Mouse (Mus musculus) erythroblast, embryonic 14.5 days (primary cell): ENCODE results near the gene Trim50.

Experiments
- GATA1 ChIP-seq: IDR thresholded peaks from 2 replicates; pipeline ENCODE4 v1.6.1; 2012; ENCODE audit warnings: low read length, inconsistent platforms, mixed read lengths
- TAL1 ChIP-seq: IDR thresholded peaks from 3 replicates; pipeline ENCODE4 v1.6.1; 2012; ENCODE audit warnings: low read length, inconsistent platforms, mixed read lengths

GRCm38 (mm10) chr5:135371195-135371594 lies 18.1 kb downstream of the Trim50 start:
- no peak for TF ChIP-seq GATA1
- no peak for TF ChIP-seq TAL1
